Mouse (Mus musculus): Measurements from ENCODE around the gene Ang2.
"Not testable (repeated sequence)": the region's sequence is repeated elsewhere in the genome, so short reads cannot be mapped to it uniquely, and the experiment has no call there.

The Ang2 gene

GRCm38 (mm10) chr14:51199098-51200023 is at the start of gene Ang2:
Gene Ang2 (minus strand): TSS chr14:51199148.
- no peak for DNase-seq (ENCODE audit: low spot score in 2 of 2)

GRCm38 (mm10) chr14:51247736-51248135 is 48.8 kb upstream of the Ang2 start:
- no peak for DNase-seq (ENCODE audit: low spot score in 2 of 2)

GRCm38 (mm10) chr14:51240899-51241298 is 42.0 kb upstream of the Ang2 start:
- DNase-seq (ENCODE audit: low spot score in 2 of 2), result no peak

GRCm38 (mm10) chr14:51237488-51237887 is 38.5 kb upstream of the Ang2 start:
- not testable (repeated sequence) for DNase-seq (ENCODE audit: low spot score in 2 of 2)

- DNase-seq (ENCODE audit: low spot score in 2 of 2), result not testable (repeated sequence)
These were observed 30.7 kb upstream of the Ang2 start for GRCm38 (mm10) chr14:51229657-51230056.

GRCm38 (mm10) chr14:51220075-51220474 is 21.1 kb upstream of the Ang2 start:
- not testable (repeated sequence) for DNase-seq (ENCODE audit: low spot score in 2 of 2)

- DNase-seq (ENCODE audit: low spot score in 2 of 2), result no peak
These were observed 4.2 kb upstream of the Ang2 start, which contains the start of gene Ear14 for GRCm38 (mm10) chr14:51203115-51203514. Gene Ear14 (plus strand): TSS chr14:51203391.

- no peak for DNase-seq (ENCODE audit: low spot score in 2 of 2)
These were observed 1.5 kb upstream of the Ang2 start for GRCm38 (mm10) chr14:51200466-51200865.

GRCm38 (mm10) chr14:51200054-51200453 is 1.1 kb upstream of the Ang2 start:
- DNase-seq (ENCODE audit: low spot score in 2 of 2), result no peak

GRCm38 (mm10) chr14:51195681-51196080 is 3.3 kb downstream of the Ang2 start:
- no peak for DNase-seq (ENCODE audit: low spot score in 2 of 2)

- not testable (repeated sequence) for DNase-seq (ENCODE audit: low spot score in 2 of 2)
These were observed 17.9 kb downstream of the Ang2 start for GRCm38 (mm10) chr14:51181051-51181450.

- DNase-seq (ENCODE audit: low spot score in 2 of 2), result no peak
These were observed 25.1 kb downstream of the Ang2 start for GRCm38 (mm10) chr14:51173843-51174242.

GRCm38 (mm10) chr14:51172947-51173346 is 26.0 kb downstream of the Ang2 start:
- DNase-seq (ENCODE audit: low spot score in 2 of 2), result not testable (repeated sequence)

- DNase-seq (ENCODE audit: low spot score in 2 of 2), result not testable (repeated sequence)
These were observed 26.7 kb downstream of the Ang2 start for GRCm38 (mm10) chr14:51172095-51172865.

- DNase-seq (ENCODE audit: low spot score in 2 of 2), result no peak
These were observed 32.9 kb downstream of the Ang2 start for GRCm38 (mm10) chr14:51166068-51166467.

- DNase-seq (ENCODE audit: low spot score in 2 of 2), result no peak
These were observed 33.5 kb downstream of the Ang2 start for GRCm38 (mm10) chr14:51165435-51165834.

- not testable (repeated sequence) for DNase-seq (ENCODE audit: low spot score in 2 of 2)
These were observed 35.6 kb downstream of the Ang2 start for GRCm38 (mm10) chr14:51163323-51163722.

- not testable (repeated sequence) for DNase-seq (ENCODE audit: low spot score in 2 of 2)
These were observed 37.0 kb downstream of the Ang2 start, which contains the start of gene Rnase2b for GRCm38 (mm10) chr14:51161976-51162375. Gene Rnase2b (plus strand): TSS chr14:51162260.

GRCm38 (mm10) chr14:51157072-51157471 is 41.9 kb downstream of the Ang2 start:
- DNase-seq (ENCODE audit: low spot score in 2 of 2), result no peak

- DNase-seq (ENCODE audit: low spot score in 2 of 2), result no peak
These were observed 42.2 kb downstream of the Ang2 start for GRCm38 (mm10) chr14:51156736-51157068.

- DNase-seq (ENCODE audit: low spot score in 2 of 2), result no peak
These were observed 42.8 kb downstream of the Ang2 start for GRCm38 (mm10) chr14:51156056-51156735.
